Mouse (Mus musculus): ENCODE data around the gene Ttc12. TPM values are rescaled to one million over a fixed set of nuclear protein-coding genes. Genes with fewer than 3 reads are reported as not detected.

Gene Ttc12
- 0.68 and 1.0 TPM in 2 replicates for polyA plus RNA-seq (2021; fragmentation: Nextera tagmentation)
- long read RNA-seq, experiment 1, transcript Ttc12-201 (22 exons, 3,628 nt), result major isoform, 10 of 15 reads
- long read RNA-seq, experiment 1, partial matches to known transcripts, result 0 of 15 reads
- long read RNA-seq, experiment 1, other reads (novel, unspliced or antisense), result 5 of 15 reads
- long read RNA-seq, experiment 2, partial matches to known transcripts, result 0 of 1 reads
- long read RNA-seq, experiment 2, other reads (novel, unspliced or antisense), result 1 of 1 reads

DNA sequence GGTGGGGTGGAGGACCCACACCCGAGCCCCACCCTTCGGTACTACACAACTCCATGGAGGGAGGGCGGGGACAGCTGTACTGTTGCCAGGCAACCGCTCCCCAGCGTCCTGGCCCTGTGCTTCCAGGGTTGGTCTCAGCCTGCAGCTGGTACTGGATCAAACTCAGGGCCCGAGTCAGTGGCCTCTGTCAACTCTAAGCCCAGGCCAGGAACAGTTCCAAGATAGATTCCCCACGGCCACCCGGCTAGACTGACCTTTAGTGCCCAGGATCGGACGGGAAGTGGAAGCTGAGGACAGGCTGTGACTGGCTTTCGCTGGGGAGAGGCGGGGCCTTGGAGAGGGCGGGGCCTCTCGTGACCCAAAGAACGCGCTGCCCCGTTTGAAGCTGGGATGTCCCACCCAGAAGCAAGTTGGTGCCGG lies at the start of gene Ttc12:
TSS of gene Ttc12 (minus strand) at position 334 of the 420 bp plus-strand sequence.

DNA sequence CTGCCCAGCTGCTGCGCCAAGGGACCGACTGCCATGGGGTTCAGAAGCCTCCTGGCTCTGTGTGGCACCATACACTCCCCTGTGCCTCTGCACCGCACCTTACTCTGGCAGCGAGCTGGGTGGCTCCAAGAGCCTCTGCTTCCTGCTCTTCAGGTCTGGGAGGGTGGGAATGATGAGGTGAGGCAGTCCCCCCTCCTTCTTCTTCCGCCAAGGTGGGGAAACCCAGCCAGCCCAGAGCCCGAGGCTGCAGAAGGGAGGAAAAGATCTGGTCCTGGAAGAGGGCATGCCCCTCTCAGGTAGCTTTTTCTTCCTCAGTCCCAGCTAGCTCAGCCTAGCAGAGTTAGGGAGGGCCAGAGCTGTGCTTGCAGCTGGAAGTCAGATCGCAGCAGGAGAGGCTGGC lies 59.1 kb downstream of the Ttc12 start, which contains the start of gene Ankk1:
TSS of gene Ankk1 (minus strand) at position 101 of the 400 bp plus-strand sequence.

Other genes with a start within 250 kb of the Ttc12 start
- not detected in 2 replicates for gene Gm4894, start 235.7 kb downstream of the Ttc12 start, polyA plus RNA-seq (2021; fragmentation: Nextera tagmentation)
- gene Drd2, start 145.6 kb downstream of the Ttc12 start, polyA plus RNA-seq (2021; fragmentation: Nextera tagmentation), result 5.4 and 5.9 TPM in 2 replicates
- 0.04 and 0.07 TPM in 2 replicates for gene Ankk1, start 59.2 kb downstream of the Ttc12 start, polyA plus RNA-seq (2021; fragmentation: Nextera tagmentation)